In the genomic region with DNA sequence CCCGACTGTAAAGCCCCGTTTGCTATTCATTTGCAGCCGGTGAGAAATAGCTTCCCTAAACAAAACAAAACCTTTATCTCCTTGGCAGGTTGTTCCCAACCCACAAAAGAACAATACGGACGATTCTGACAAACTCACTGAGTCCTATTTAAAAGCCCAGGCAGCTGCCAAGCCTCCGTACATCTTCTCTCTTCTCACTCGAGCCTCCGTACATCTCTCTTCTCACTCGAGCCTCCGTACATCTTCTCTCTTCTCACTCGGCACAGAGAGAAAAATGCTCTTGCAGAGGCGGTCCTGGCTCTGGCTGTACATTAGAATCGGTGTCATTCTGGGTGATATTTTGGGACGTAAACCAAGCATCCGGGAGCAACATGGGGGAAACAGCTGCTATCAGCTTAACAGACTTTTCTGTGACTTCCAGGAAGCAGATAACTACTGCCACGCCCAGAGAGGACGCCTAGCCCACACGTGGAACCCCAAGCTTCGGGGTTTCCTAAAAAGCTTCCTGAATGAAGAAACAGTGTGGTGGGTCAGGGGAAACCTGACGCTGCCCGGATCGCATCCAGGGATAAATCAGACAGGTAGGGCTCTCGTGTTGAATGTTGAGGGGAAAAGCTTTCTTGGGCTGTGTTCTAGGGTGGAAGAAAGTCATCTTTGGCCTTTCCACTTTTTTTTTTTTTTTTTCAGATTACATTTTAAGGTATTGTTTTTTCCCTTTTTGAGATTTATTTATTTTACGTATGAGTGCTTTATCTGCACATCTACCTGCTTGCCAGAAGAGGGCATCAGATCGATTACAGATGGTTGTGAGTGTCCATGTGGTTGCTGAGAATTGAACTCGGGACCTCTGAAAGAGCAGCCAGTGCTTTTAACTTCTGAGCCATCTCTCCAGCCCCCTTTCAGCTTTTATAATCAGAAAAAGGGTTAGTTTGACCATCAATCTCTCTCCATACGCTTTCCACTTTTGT, we compare ENCODE assay signal across 8 mouse cellular contexts. TPM values are rescaled to one million over a fixed set of nuclear protein-coding genes. Genes with fewer than 3 reads are reported as not detected.
DNase-seq lines count a peak whose midpoint lies in the region; ATAC-seq lines count a peak whose summit lies in the region.

A gene (plus strand): TSS at position 275 of the 968 bp plus-strand sequence.

- intact Hi-C loops in left cerebral cortex, postnatal 36 days (cut with DNase I): no loop called here
- intact Hi-C loops in left cerebral cortex, postnatal 10 days (cut with DNase I): no loop called here

- peak; percentile 55; the same call in 1 of the 2 replicates for ATAC-seq in erythroblast, adult 5-6 weeks (replicated peaks; ENCODE audit: low FRiP score, poor library complexity, severe bottlenecking)
- ATAC-seq in megakaryocyte-erythroid progenitor cell, adult 5-6 weeks (replicated peaks; ENCODE audit: low FRiP score, low TSS enrichment, poor library complexity, severe bottlenecking): peak; percentile 87

- peak; percentile 17 to 21 for DNase-seq in left cerebral cortex, postnatal 36 days (ENCODE audit: low spot score in 2 of 2)
- no peak for DNase-seq in left cerebral cortex, postnatal 10 days (ENCODE audit: extremely low spot score in 1 of 2, low spot score in 2 of 2)
- peak; percentile 83 for DNase-seq in MEL-GATA-1-ER (ENCODE audit: extremely low read depth, low read depth)
- DNase-seq in testis, postnatal 10 days (ENCODE audit: low spot score): no peak
- no peak for DNase-seq in layer of hippocampus, adult 11-12 months (ENCODE audit: low spot score)
- no peak for DNase-seq in lung, adult 18-20 months

RNA-seq across cellular contexts. Expression of the gene that starts here (rescaled TPM):
- total RNA-seq in left cerebral cortex, postnatal 36 days (2021): 1 to 10 TPM in 1 of 2 experiments, under 1 TPM in 1; 0.93 to 1.3 TPM
- under 1 TPM; 0.54 to 0.65 TPM for total RNA-seq in left cerebral cortex, postnatal 10 days (2021)
- total RNA-seq in erythroblast, adult 5-6 weeks (2015; ENCODE audit: low replicate concordance): 0.38 TPM in 1 of 2 replicates, not detected in the other
- total RNA-seq in erythroblast, adult 5-6 weeks (2017; ENCODE audit: low replicate concordance): not detected in 2 replicates
- 2.4 and 4.6 TPM in 2 replicates for total RNA-seq in megakaryocyte-erythroid progenitor cell, adult 5-6 weeks (2014; fragmentation: Nextera tagmentation)
- 0.75 and 1.3 TPM in 2 replicates for total RNA-seq in megakaryocyte-erythroid progenitor cell, adult 5-6 weeks (2017)

Comparison
In these comparisons a context has a peak if more than half of its experiments do, and no peak if none do; other contexts are left out.
1. DNase-seq: peak in left cerebral cortex, postnatal 36 days (2 of 2) and MEL-GATA-1-ER (single experiment); none in left cerebral cortex, postnatal 10 days (0 of 2), testis, postnatal 10 days (single experiment), layer of hippocampus, adult 11-12 months (single experiment) and lung, adult 18-20 months (0 of 2).
2. Peak in ATAC-seq in erythroblast, adult 5-6 weeks; RNA of the gene not detected or under 1 TPM.